Mouse (Mus musculus) left cerebral cortex, postnatal 25 days (tissue): ENCODE measurements around the gene C130026I21Rik. TPM values are rescaled to one million over a fixed set of nuclear protein-coding genes. Genes with fewer than 3 reads are reported as not detected.
"Not testable (repeated sequence)": the region's sequence is repeated elsewhere in the genome, so short reads cannot be mapped to it uniquely, and the experiment has no call there.

Experiments used
- DNase-seq, 2 experiments: peaks; one replicate each; pipeline ENCODE4 v3.0.0; 2022; ENCODE audit warnings: low spot score in 2 of 2, mixed read lengths in 1 of 2
- intact Hi-C: fragments of 180-260 bp; cut with DNase I; formaldehyde crosslinking; loops from one replicate; pipeline ENCODE4 v1.15.1; 2025
- total RNA-seq, 2 experiments: library from RNA; stranded (reverse); gene quantifications; 2 replicates each; pipeline ENCODE4 v1.2.3; 2021

The C130026I21Rik gene
- total RNA-seq, 2 experiments from 2014 or later, result 0.57 TPM; not detected in 1

- DNase-seq, intact Hi-C loops: not testable (repeated sequence)
Observed at GRCm38 (mm10) chr1:85084803-85085202, 185.6 kb downstream of the C130026I21Rik start.

- intact Hi-C loops, DNase-seq: not testable (repeated sequence)
Observed at GRCm38 (mm10) chr1:85073099-85073498, 197.3 kb downstream of the C130026I21Rik start.

GRCm38 (mm10) chr1:85071690-85072089, 198.7 kb downstream of the C130026I21Rik start:
- intact Hi-C loops, DNase-seq: not testable (repeated sequence)

DNA sequence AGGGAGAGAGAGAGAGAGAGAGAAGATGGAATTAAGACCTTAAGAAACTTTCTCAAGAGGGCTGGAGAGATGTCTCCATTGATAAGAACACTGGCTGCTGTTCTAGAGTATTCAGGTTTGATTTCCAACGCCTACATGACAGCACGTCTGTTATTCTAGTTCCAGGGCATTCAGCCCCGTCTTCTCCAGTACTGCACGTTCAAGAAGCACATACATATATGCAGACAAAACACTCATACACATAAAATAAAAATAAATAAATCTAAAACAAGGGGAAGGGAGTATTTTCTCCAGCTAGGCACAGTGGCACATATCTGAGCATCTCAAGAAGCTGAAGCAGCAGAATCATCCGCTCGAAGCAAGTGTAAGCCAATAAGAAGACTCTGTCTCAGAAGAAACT, 234.6 kb downstream of the C130026I21Rik start:
- intact Hi-C loops, DNase-seq: not testable (repeated sequence)

DNA sequence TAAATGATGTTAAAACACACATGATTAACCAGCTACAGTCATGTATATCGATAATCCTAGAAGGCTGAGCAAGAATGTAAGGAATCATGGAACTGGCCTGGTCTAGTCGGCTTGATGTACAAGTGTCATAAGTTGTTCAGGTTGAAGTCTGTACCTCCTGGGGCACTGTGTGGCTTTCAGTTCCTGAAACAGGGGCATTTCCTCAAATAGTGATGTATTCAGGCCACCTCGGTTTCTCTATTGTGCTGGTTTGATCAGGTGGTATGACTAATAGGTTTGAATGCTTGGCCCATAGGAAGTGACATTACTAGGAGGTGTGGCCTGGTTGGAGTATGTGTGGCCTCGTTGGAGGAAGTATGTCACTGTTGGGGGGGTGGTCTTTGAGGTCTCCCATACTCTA, 236.0 kb downstream of the C130026I21Rik start:
- intact Hi-C loops, DNase-seq: not testable (repeated sequence)

DNA sequence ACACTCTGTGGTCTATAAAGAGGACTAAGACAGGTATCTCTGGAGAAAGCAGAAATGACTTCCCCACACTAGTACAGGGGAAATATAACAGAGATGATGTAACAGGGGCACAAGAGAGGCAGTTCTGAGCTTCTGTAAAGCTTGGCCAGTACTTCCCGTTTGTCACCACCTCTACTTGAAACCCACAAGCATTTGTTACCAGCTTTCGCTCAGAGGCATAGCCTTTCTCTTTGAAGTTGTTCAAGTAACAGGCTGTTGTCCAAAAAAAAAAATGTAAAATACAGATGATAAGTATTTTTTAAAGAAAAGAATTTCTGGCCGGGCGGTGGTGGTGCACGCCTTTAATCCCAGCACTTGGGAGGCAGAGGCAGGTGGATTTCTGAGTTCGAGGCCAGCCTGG, 236.8 kb downstream of the C130026I21Rik start:
- DNase-seq, intact Hi-C loops: not testable (repeated sequence)

- intact Hi-C loops, result not testable (repeated sequence)
Observed at GRCm38 (mm10) chr1:85030211-85030610, 240.2 kb downstream of the C130026I21Rik start.

DNA sequence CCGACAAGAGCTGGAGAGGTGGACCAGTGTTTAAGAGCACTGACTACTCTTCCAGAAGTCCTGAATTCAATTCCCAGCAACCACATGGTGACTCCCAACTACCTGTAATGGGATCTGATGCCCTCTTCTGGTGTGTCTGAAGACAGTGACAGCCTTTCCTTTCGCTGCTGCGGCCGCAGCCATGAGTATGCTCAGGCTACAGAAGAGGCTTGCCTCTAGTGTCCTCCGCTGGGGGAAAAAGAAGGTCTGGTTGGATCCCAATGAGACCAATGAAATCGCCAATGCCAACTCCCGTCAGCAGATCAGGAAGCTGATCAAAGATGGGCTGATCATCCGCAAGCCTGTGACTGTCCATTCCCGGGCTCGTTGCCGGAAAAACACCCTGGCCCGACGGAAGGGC, 258.4 kb downstream of the C130026I21Rik start:
- DNase-seq, intact Hi-C loops: not testable (repeated sequence)

More at GRCm38 (mm10) chr1:85030211-85030610, 240.2 kb downstream of the C130026I21Rik start:
- DNase-seq, result not testable (repeated sequence)

DNA sequence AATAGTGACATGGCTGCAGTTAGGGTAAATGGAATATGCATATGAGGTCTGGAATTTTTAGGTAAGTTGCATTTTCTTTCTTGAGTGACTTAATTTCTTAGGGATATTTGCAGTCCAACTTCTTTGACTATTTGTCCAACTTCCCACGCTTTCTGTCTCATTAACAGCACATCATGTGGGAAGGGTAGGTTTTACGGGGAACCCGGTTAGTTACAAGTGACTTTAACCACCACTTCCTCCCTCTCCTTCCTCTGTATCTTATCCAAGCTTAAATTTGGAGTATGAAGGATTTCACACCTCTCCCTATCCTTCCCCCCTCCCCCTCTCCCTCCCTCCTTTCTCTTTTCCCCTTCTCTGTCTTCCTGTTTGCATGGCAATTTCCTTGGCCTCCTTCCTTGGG, 259.4 kb downstream of the C130026I21Rik start:
- DNase-seq, intact Hi-C loops: not testable (repeated sequence)

GRCm38 (mm10) chr1:85007737-85008136, 262.6 kb downstream of the C130026I21Rik start:
- DNase-seq, intact Hi-C loops: not testable (repeated sequence)

DNA sequence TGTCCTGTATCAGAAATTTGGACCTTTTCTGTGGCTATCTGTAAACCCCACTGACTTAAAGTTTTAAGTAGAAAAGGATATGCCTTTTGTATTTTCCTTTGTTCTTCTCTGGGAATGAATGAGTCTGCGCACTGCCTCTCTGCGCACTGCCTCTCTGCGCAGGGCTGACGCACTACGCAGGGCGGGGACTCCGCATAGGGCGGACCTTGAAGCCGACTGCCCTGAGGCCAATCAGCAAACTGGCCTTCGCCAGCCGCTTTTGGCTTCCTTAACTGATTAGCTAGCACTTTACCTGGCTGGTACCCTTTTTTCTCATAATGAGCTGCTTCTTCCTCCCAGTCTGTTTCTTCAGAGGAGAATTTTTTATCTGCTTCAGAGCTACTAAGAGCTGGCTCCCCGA, 271.1 kb downstream of the C130026I21Rik start:
- intact Hi-C loops, DNase-seq: not testable (repeated sequence)

- DNase-seq, intact Hi-C loops: not testable (repeated sequence)
Observed at GRCm38 (mm10) chr1:84996305-84996704, 274.1 kb downstream of the C130026I21Rik start.

- peak in 1 of 2 experiments; percentile 19 for DNase-seq
- intact Hi-C loops, result not testable (repeated sequence)
Observed at GRCm38 (mm10) chr1:84994461-84994860, 275.9 kb downstream of the C130026I21Rik start.

- DNase-seq, intact Hi-C loops: not testable (repeated sequence)
Observed at GRCm38 (mm10) chr1:84993688-84994319, 276.6 kb downstream of the C130026I21Rik start.

- intact Hi-C loops, DNase-seq: not testable (repeated sequence)
Observed at GRCm38 (mm10) chr1:84993235-84993634, 277.1 kb downstream of the C130026I21Rik start.

- DNase-seq, intact Hi-C loops: not testable (repeated sequence)
Observed at GRCm38 (mm10) chr1:84992827-84993226, 277.5 kb downstream of the C130026I21Rik start.

GRCm38 (mm10) chr1:84989044-84989443, 281.3 kb downstream of the C130026I21Rik start:
- DNase-seq, intact Hi-C loops: not testable (repeated sequence)

- DNase-seq, intact Hi-C loops: not testable (repeated sequence)
Observed at GRCm38 (mm10) chr1:84987729-84988128, 282.6 kb downstream of the C130026I21Rik start.

DNA sequence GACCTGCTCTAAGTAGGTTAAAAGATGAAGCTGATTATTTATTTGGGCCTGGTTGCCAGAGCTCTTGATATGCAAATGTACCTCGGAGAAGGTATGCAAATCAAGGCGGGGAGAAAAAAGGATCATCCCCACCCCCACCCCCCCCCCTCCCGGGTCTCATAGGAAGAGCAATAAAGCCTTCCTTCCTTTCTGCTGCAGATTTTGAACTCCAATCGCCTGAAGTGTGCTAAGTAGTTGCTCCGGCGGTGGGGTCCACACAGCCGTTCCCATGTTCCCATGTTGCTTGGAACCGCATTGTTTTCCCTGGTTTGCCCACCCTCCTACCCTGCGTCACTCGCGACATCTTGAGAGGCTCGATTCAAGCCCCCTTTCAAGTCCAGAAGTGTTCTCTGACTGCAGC, 308.6 kb downstream of the C130026I21Rik start:
- intact Hi-C loops, DNase-seq: not testable (repeated sequence)

DNA sequence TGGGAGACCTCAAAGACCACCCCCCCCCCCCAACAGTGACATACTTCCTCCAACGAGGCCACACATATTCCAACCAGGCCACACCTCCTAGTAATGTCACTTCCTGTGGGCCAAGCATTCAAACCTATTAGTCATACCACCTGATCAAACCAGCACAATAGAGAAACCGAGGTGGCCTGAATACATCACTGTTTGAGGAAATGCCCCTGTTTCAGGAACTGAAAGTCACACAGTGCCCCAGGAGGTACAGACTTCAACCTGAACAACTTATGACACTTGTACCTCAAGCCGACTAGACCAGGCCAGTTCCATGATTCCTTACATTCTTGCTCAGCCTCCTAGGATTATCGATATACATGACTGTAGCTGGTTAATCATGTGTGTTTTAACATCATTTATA, 312.7 kb downstream of the C130026I21Rik start:
- DNase-seq, intact Hi-C loops: not testable (repeated sequence)

GRCm38 (mm10) chr1:84956771-84957170, 313.6 kb downstream of the C130026I21Rik start:
- intact Hi-C loops, DNase-seq: not testable (repeated sequence)
